Mouse (Mus musculus) heart, postnatal 0 days (tissue): ENCODE data around the gene Strn.

Experiments
- CTCF ChIP-seq: IDR thresholded peaks from 2 replicates; pipeline ENCODE4 v1.5.1; 2016; ENCODE audit warnings: antibody characterized with exemption, control low read depth, low read depth
- EP300 ChIP-seq: IDR thresholded peaks from 2 replicates; pipeline ENCODE4 v1.6.1; 2016; ENCODE audit warnings: antibody characterized with exemption, low read depth

DNA sequence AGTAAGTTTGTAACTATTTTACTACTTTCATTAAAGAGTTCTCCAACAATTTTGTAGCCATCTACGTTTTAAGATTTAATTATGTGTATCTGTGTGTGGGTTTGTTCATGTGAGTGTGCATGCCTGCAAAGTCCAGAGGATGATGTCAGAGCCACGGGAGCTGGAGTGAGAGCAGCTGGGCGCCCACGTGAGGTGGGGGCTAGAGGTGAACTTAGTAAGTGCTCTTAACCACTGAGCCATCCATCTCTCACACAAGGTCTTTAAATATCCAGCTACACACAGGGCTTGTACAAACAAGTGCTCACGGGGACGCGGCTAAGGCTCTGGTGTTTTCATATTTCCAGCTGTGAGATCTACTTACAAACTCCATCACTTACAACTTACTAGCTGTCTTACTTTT lies 29.1 kb upstream of the Strn start:
- TF ChIP-seq CTCF (no peak), EP300 (no peak)
